Mouse (Mus musculus): ENCODE measurements at regions not wholly inside any gene's neighbourhood (a gene's known extent, or its start where the extent isn't known, plus 50 kb on each side); places are given as distances from the start of the nearest gene placed in this dataset.

DNA sequence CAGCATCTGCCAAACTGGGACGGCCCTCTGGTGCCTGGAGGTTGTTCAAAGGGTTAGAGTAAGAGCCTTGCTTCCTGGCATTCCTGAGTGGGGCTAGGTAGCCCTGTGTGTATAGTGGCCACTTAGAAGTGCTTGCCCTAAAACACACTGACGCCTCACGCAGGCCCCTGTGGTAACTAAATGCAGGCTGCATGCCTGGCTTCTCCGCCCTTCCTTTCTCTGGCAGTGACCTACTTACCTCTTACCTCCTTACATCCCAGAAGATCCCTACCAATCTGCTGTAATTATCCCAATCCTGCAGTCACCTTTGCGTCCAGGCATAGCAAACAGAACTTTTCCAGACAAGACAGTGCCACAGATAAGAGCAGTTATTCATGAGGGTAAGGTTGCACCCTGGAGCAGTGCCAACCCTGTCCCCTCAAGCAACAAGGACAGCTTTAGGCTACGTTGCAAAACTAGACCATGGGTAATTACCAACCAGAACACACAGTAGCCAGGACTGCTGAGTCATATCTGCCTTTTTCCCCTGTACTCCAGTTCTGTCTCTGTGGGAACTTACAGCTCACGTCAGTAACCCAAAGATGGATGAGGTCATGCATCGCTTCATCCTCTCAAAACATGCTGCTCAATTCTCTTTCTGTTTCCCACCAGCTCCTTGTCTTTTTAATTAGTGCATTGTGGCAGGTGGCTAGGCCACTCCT is 237.6 kb upstream of the Stt3b start:
- 78% methylated on average over 8 of the region's 8 CpGs for WGBS
- H3K36me3 ChIP-seq (ENCODE audit: control insufficient read depth, insufficient read depth, low read length): no peaks in the 10 kb centered on the region
- H3K27ac ChIP-seq (ENCODE audit: control insufficient read depth, insufficient read depth, low read length): no peak overlapping the region
- H3K27me3 ChIP-seq (ENCODE audit: control insufficient read depth, insufficient read depth, low read length): no peaks in the 10 kb centered on the region
- TF ChIP-seq CTCF (IDR thresholded peaks at IDR 0.05; ENCODE audit: borderline replicate concordance, control insufficient read depth, extremely low read depth, insufficient read depth, low read length, poor library complexity) (no peak), POLR2A (IDR thresholded peaks at IDR 0.05; ENCODE audit: control insufficient read depth, extremely low read depth, insufficient read depth, low read length, poor library complexity) (no peak)
- no peak overlapping the region for H3K4me3 ChIP-seq (ENCODE audit: control insufficient read depth, insufficient read depth, low read length)
- H3K4me1 ChIP-seq (replicated peaks; ENCODE audit: control insufficient read depth, insufficient read depth, low read length): peaks cover 13% of the 10 kb centered on the region
- no peak for DNase-seq

- Histone ChIP-seq H3K4me3 (ENCODE audit: control insufficient read depth, insufficient read depth, low read length) (no peak overlapping the region), H3K27ac (ENCODE audit: control insufficient read depth, insufficient read depth, low read length) (no peak overlapping the region), H3K4me1 (replicated peaks; ENCODE audit: control insufficient read depth, insufficient read depth, low read length) (peaks cover 6% of the 10 kb centered on the region), H3K36me3 (ENCODE audit: control insufficient read depth, insufficient read depth, low read length) (no peaks in the 10 kb centered on the region), H3K27me3 (ENCODE audit: control insufficient read depth, insufficient read depth, low read length) (no peaks in the 10 kb centered on the region)
- DNase-seq: no peak
- no peak for TF ChIP-seq CTCF (IDR thresholded peaks at IDR 0.05; ENCODE audit: borderline replicate concordance, control insufficient read depth, extremely low read depth, insufficient read depth, low read length, poor library complexity)
- TF ChIP-seq POLR2A (IDR thresholded peaks at IDR 0.05; ENCODE audit: control insufficient read depth, extremely low read depth, insufficient read depth, low read length, poor library complexity): no peak
- WGBS: 87% methylated on average over 8 of the region's 8 CpGs
Measured at GRCm38 (mm10) chr9:115548722-115549349, 238.6 kb upstream of the Stt3b start.

DNA sequence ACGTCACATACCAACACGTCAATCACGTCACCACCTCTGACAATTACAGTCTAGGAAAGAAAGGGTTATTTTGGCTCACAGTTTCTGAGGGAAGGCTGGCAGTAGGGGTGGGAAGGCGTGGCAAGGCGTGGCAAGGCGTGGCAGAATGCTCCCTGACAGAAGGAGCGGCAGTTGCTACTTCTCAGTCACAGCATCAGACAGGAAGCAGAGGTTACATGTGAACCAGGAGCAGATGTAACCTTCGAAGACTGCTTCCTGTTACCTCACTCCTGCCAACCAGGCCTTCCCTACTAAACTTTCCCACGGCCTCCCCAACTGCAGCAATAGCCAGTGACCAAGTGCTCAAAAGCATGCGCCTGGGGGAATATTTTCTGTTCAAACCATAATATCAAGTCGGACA is 240.9 kb upstream of the Stt3b start:
- TF ChIP-seq POLR2A (IDR thresholded peaks at IDR 0.05; ENCODE audit: control insufficient read depth, extremely low read depth, insufficient read depth, low read length, poor library complexity) (no peak), CTCF (IDR thresholded peaks at IDR 0.05; ENCODE audit: borderline replicate concordance, control insufficient read depth, extremely low read depth, insufficient read depth, low read length, poor library complexity) (no peak)
- Histone ChIP-seq H3K4me3 (ENCODE audit: control insufficient read depth, insufficient read depth, low read length) (no peak overlapping the region), H3K36me3 (ENCODE audit: control insufficient read depth, insufficient read depth, low read length) (no peaks in the 10 kb centered on the region), H3K27me3 (ENCODE audit: control insufficient read depth, insufficient read depth, low read length) (no peaks in the 10 kb centered on the region), H3K4me1 (replicated peaks; ENCODE audit: control insufficient read depth, insufficient read depth, low read length) (peaks cover 2% of the 10 kb centered on the region; the same call in 1 of the 2 replicates), H3K27ac (ENCODE audit: control insufficient read depth, insufficient read depth, low read length) (no peak overlapping the region)
- DNase-seq: no peak
- 78% methylated on average over 11 of the region's 11 CpGs for WGBS

DNA sequence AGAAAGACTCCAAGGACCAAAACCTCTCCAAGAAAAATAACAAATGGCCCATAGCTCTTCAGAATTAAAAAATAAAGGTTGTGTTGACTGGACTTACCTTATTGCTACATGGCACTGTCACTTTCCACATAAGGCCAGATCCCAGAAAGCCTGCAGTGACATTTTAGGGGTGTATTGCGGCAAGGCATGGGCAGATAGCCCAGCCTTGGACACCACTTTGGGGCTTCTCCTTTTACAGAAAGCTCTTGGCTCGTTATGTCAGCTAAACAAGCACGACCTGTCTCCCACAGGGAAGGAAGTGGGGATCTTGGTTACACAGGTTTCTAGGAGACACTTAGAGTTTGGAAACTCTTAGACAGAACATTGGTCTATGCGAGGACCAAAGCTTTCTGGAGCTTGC is 241.3 kb upstream of the Stt3b start:
- no peak overlapping the region for H3K27ac ChIP-seq (ENCODE audit: control insufficient read depth, insufficient read depth, low read length)
- no peak for DNase-seq
- WGBS: 62% methylated on average over 4 of the region's 4 CpGs
- peaks cover 2% of the 10 kb centered on the region; the same call in 1 of the 2 replicates for H3K4me1 ChIP-seq (replicated peaks; ENCODE audit: control insufficient read depth, insufficient read depth, low read length)
- H3K27me3 ChIP-seq (ENCODE audit: control insufficient read depth, insufficient read depth, low read length): no peaks in the 10 kb centered on the region
- no peaks in the 10 kb centered on the region for H3K36me3 ChIP-seq (ENCODE audit: control insufficient read depth, insufficient read depth, low read length)
- no peak overlapping the region for H3K4me3 ChIP-seq (ENCODE audit: control insufficient read depth, insufficient read depth, low read length)
- TF ChIP-seq CTCF (IDR thresholded peaks at IDR 0.05; ENCODE audit: borderline replicate concordance, control insufficient read depth, extremely low read depth, insufficient read depth, low read length, poor library complexity) (no peak), POLR2A (IDR thresholded peaks at IDR 0.05; ENCODE audit: control insufficient read depth, extremely low read depth, insufficient read depth, low read length, poor library complexity) (no peak)

DNA sequence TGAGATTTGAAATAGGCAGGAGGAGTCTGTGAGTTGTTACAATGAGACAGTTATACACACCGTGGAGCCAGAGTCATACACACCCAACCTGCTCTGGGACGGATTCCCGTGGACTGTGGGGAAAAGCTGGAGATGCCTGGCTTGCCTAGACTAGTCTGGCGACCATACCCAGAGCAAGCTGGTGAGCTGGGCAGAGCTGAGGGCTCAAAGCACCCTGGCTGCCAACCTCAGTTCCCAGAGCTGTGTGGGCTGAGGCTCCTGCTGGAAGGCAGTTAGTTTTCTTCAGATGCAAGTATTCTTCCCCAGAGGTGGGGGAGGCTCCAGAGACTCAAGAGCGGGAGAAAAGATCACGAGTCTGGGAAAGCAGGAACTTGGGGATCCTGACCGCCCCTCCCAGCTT is 247.9 kb upstream of the Stt3b start:
- Histone ChIP-seq H3K4me3 (ENCODE audit: control insufficient read depth, insufficient read depth, low read length) (no peak overlapping the region), H3K27ac (ENCODE audit: control insufficient read depth, insufficient read depth, low read length) (no peak overlapping the region), H3K4me1 (replicated peaks; ENCODE audit: control insufficient read depth, insufficient read depth, low read length) (peaks cover 11% of the 10 kb centered on the region), H3K27me3 (ENCODE audit: control insufficient read depth, insufficient read depth, low read length) (no peaks in the 10 kb centered on the region), H3K36me3 (ENCODE audit: control insufficient read depth, insufficient read depth, low read length) (no peaks in the 10 kb centered on the region)
- TF ChIP-seq CTCF (IDR thresholded peaks at IDR 0.05; ENCODE audit: borderline replicate concordance, control insufficient read depth, extremely low read depth, insufficient read depth, low read length, poor library complexity) (no peak), POLR2A (IDR thresholded peaks at IDR 0.05; ENCODE audit: control insufficient read depth, extremely low read depth, insufficient read depth, low read length, poor library complexity) (no peak)
- DNase-seq: no peak
- 91% methylated on average over 7 of the region's 7 CpGs for WGBS

DNA sequence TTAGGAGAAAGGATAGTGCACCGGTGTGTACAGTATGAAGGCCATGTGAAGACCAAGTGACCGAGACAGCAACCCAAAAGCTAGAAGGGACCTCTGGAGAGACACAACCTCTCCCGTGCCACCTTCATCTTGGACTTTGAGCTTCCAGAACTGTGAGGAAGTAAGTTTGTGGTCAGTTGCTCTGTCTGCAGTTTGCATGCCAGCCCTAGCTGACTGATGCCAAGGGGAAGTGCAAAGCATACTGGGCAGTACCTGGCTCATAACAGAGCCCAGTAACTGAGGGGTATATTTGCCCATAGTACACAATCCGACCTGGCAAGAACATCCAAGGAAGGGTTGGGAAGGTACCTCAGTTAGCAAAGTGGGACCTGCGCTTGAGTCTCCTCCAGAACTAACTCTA is 249.3 kb upstream of the Stt3b start:
- Histone ChIP-seq H3K4me3 (ENCODE audit: control insufficient read depth, insufficient read depth, low read length) (no peak overlapping the region), H3K27me3 (ENCODE audit: control insufficient read depth, insufficient read depth, low read length) (no peaks in the 10 kb centered on the region; the same call in 1 of the 2 replicates)
- 84% methylated on average over 5 of the region's 5 CpGs for WGBS

More for the DNA sequence above, 249.3 kb upstream of the Stt3b start:
- Histone ChIP-seq H3K4me1 (replicated peaks; ENCODE audit: control insufficient read depth, insufficient read depth, low read length) (peaks cover 11% of the 10 kb centered on the region), H3K36me3 (ENCODE audit: control insufficient read depth, insufficient read depth, low read length) (no peaks in the 10 kb centered on the region), H3K27ac (ENCODE audit: control insufficient read depth, insufficient read depth, low read length) (no peak overlapping the region)
- DNase-seq: no peak
- TF ChIP-seq POLR2A (IDR thresholded peaks at IDR 0.05; ENCODE audit: control insufficient read depth, extremely low read depth, insufficient read depth, low read length, poor library complexity) (no peak), CTCF (IDR thresholded peaks at IDR 0.05; ENCODE audit: borderline replicate concordance, control insufficient read depth, extremely low read depth, insufficient read depth, low read length, poor library complexity) (no peak)
